Mouse (Mus musculus): ENCODE measurements around the gene Musk. TPM values are rescaled to one million over a fixed set of nuclear protein-coding genes. Genes with fewer than 3 reads are reported as not detected.

The Musk gene
- polyA plus RNA-seq, 1 experiment from 2014 or later: 0.20 TPM

DNA sequence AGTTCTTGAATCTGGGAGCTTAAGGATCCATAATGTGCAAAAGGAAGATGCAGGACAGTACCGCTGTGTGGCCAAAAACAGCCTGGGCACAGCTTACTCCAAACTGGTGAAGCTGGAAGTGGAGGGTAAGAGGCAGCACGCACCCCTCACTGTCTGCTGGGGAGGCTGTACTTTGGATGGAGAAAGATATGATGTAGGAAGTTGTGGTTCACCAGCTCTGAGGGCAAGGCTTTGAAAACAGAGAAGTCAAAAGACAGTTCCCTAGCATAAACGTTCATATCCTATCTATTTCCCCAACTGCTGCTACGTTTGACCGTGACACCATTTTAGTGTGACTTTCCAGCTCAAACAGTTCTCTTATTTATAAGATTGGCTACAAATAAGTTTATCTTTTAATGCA is 18.1 kb downstream of the Musk start:
- Histone ChIP-seq H3K4me1 (ENCODE audit: control insufficient read depth, insufficient read depth, low read length) (no peaks in the 10 kb centered on the region), H3K4me2 (ENCODE audit: low read length) (no peak overlapping the region), H3K27me3 (ENCODE audit: control insufficient read depth, insufficient read depth, low read depth, low read length) (no peaks in the 10 kb centered on the region), H3K36me3 (ENCODE audit: control insufficient read depth, insufficient read depth, low read length) (no peaks in the 10 kb centered on the region), H3K9me3 (replicated peaks; ENCODE audit: control insufficient read depth, low read length, poor library complexity, severe bottlenecking) (no peaks in the 10 kb centered on the region), H3K27ac (ENCODE audit: low read length) (no peak overlapping the region), H3K9ac (ENCODE audit: low read depth, low read length) (no peak overlapping the region), H3K4me3 (ENCODE audit: low read depth, low read length) (no peak overlapping the region)
- no peak for ATAC-seq
- 87% methylated on average over 5 of the region's 5 CpGs for WGBS

GRCm38 (mm10) chr4:58304564-58304963 is 18.8 kb downstream of the Musk start:
- Histone ChIP-seq H3K4me1 (ENCODE audit: control insufficient read depth, insufficient read depth, low read length) (no peaks in the 10 kb centered on the region), H3K4me3 (ENCODE audit: low read depth, low read length) (no peak overlapping the region), H3K4me2 (ENCODE audit: low read length) (no peak overlapping the region), H3K9ac (ENCODE audit: low read depth, low read length) (no peak overlapping the region), H3K27ac (ENCODE audit: low read length) (no peak overlapping the region), H3K9me3 (replicated peaks; ENCODE audit: control insufficient read depth, low read length, poor library complexity, severe bottlenecking) (no peaks in the 10 kb centered on the region), H3K36me3 (ENCODE audit: control insufficient read depth, insufficient read depth, low read length) (no peaks in the 10 kb centered on the region), H3K27me3 (ENCODE audit: control insufficient read depth, insufficient read depth, low read depth, low read length) (no peaks in the 10 kb centered on the region)
- no peak for ATAC-seq
- 47% methylated on average over 7 of the region's 7 CpGs for WGBS

DNA sequence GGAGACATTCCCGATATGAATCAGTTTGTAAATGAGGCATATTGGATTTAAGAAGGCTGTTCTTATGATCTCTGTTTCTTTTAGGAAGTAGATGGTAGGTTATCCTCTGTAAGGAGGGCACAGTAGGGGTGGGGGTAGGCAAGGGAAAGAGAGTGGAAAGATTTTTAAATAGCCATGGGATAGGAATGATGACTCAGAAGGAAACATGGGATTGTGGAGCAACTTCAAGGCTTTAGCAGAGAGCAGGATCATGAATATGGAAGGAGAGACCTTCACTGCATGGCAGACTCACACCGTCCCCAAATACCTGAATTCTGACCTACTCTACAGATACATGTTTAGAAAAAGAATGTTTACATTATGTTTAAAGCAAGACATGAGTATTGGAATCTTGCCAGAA is 21.7 kb downstream of the Musk start:
- Histone ChIP-seq H3K9me3 (replicated peaks; ENCODE audit: control insufficient read depth, low read length, poor library complexity, severe bottlenecking) (no peaks in the 10 kb centered on the region), H3K36me3 (ENCODE audit: control insufficient read depth, insufficient read depth, low read length) (no peaks in the 10 kb centered on the region), H3K4me2 (ENCODE audit: low read length) (no peak overlapping the region), H3K27ac (ENCODE audit: low read length) (no peak overlapping the region), H3K4me3 (ENCODE audit: low read depth, low read length) (no peak overlapping the region), H3K27me3 (ENCODE audit: control insufficient read depth, insufficient read depth, low read depth, low read length) (no peaks in the 10 kb centered on the region), H3K4me1 (ENCODE audit: control insufficient read depth, insufficient read depth, low read length) (no peaks in the 10 kb centered on the region), H3K9ac (ENCODE audit: low read depth, low read length) (no peak overlapping the region)
- WGBS: 72% methylated on average over 2 of the region's 2 CpGs
- no peak for ATAC-seq

GRCm38 (mm10) chr4:58313344-58313743 is 27.6 kb downstream of the Musk start:
- H3K4me2 ChIP-seq (ENCODE audit: low read length): no peak overlapping the region
- ATAC-seq: no peak
- no peak overlapping the region for H3K9ac ChIP-seq (ENCODE audit: low read depth, low read length)
- no peaks in the 10 kb centered on the region for H3K27me3 ChIP-seq (ENCODE audit: control insufficient read depth, insufficient read depth, low read depth, low read length)
- H3K4me1 ChIP-seq (ENCODE audit: control insufficient read depth, insufficient read depth, low read length): no peaks in the 10 kb centered on the region
- no peak overlapping the region for H3K27ac ChIP-seq (ENCODE audit: low read length)
- H3K9me3 ChIP-seq (replicated peaks; ENCODE audit: control insufficient read depth, low read length, poor library complexity, severe bottlenecking): no peaks in the 10 kb centered on the region
- H3K36me3 ChIP-seq (ENCODE audit: control insufficient read depth, insufficient read depth, low read length): no peaks in the 10 kb centered on the region
- 75% methylated on average over 1 of the region's 1 CpGs for WGBS
- H3K4me3 ChIP-seq (ENCODE audit: low read depth, low read length): no peak overlapping the region

- Histone ChIP-seq H3K9me3 (replicated peaks; ENCODE audit: control insufficient read depth, low read length, poor library complexity, severe bottlenecking) (no peaks in the 10 kb centered on the region), H3K9ac (ENCODE audit: low read depth, low read length) (no peak overlapping the region), H3K4me2 (ENCODE audit: low read length) (no peak overlapping the region), H3K36me3 (ENCODE audit: control insufficient read depth, insufficient read depth, low read length) (no peaks in the 10 kb centered on the region), H3K4me3 (ENCODE audit: low read depth, low read length) (no peak overlapping the region), H3K27ac (ENCODE audit: low read length) (no peak overlapping the region), H3K4me1 (ENCODE audit: control insufficient read depth, insufficient read depth, low read length) (no peaks in the 10 kb centered on the region), H3K27me3 (ENCODE audit: control insufficient read depth, insufficient read depth, low read depth, low read length) (no peaks in the 10 kb centered on the region)
- ATAC-seq: no peak
- WGBS: 64% methylated on average over 4 of the region's 4 CpGs
These were observed 29.3 kb downstream of the Musk start for GRCm38 (mm10) chr4:58314942-58315508.

GRCm38 (mm10) chr4:58317536-58317935 is 31.8 kb downstream of the Musk start:
- H3K9me3 ChIP-seq (replicated peaks; ENCODE audit: control insufficient read depth, low read length, poor library complexity, severe bottlenecking): no peaks in the 10 kb centered on the region
- no peak overlapping the region for H3K9ac ChIP-seq (ENCODE audit: low read depth, low read length)
- H3K4me2 ChIP-seq (ENCODE audit: low read length): no peak overlapping the region
- no peak for ATAC-seq
- no peaks in the 10 kb centered on the region for H3K27me3 ChIP-seq (ENCODE audit: control insufficient read depth, insufficient read depth, low read depth, low read length)
- H3K4me3 ChIP-seq (ENCODE audit: low read depth, low read length): no peak overlapping the region
- no peaks in the 10 kb centered on the region for H3K36me3 ChIP-seq (ENCODE audit: control insufficient read depth, insufficient read depth, low read length)
- H3K27ac ChIP-seq (ENCODE audit: low read length): no peak overlapping the region
- 85% methylated on average over 3 of the region's 3 CpGs for WGBS
- no peaks in the 10 kb centered on the region for H3K4me1 ChIP-seq (ENCODE audit: control insufficient read depth, insufficient read depth, low read length)

GRCm38 (mm10) chr4:58320293-58320692 is 34.5 kb downstream of the Musk start:
- Histone ChIP-seq H3K4me3 (ENCODE audit: low read depth, low read length) (no peak overlapping the region), H3K27me3 (ENCODE audit: control insufficient read depth, insufficient read depth, low read depth, low read length) (no peaks in the 10 kb centered on the region), H3K36me3 (ENCODE audit: control insufficient read depth, insufficient read depth, low read length) (no peaks in the 10 kb centered on the region), H3K4me1 (ENCODE audit: control insufficient read depth, insufficient read depth, low read length) (no peaks in the 10 kb centered on the region), H3K9me3 (replicated peaks; ENCODE audit: control insufficient read depth, low read length, poor library complexity, severe bottlenecking) (0 out of 2 replicates have a peak, but pooled peaks cover 3% of the 10 kb centered on the region), H3K27ac (ENCODE audit: low read length) (no peak overlapping the region), H3K9ac (ENCODE audit: low read depth, low read length) (no peak overlapping the region), H3K4me2 (ENCODE audit: low read length) (no peak overlapping the region)
- 77% methylated on average over 4 of the region's 4 CpGs for WGBS
- ATAC-seq: no peak

DNA sequence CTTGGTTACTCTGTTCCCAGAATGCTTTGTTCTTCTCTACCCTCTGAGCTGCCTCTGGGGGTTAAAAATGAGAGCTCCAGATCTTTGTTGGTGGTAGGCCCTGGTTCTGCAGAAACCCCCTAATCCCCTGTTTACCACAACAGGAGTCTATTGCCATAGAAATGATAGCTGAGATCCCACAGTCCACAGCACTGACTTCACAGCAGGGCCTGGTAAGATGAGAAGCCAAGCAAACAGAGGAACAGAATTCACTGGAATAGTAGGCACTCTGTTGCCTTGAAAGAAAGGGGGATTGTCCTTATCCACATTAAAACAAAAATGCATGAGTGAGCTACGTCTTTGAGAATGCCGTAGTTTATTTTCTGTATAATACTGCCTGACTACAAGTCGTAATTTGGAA is 41.0 kb downstream of the Musk start:
- Histone ChIP-seq H3K9me3 (replicated peaks; ENCODE audit: control insufficient read depth, low read length, poor library complexity, severe bottlenecking) (0 out of 2 replicates have a peak, but pooled peaks cover 3% of the 10 kb centered on the region), H3K27ac (ENCODE audit: low read length) (no peak overlapping the region), H3K36me3 (ENCODE audit: control insufficient read depth, insufficient read depth, low read length) (no peaks in the 10 kb centered on the region), H3K9ac (ENCODE audit: low read depth, low read length) (no peak overlapping the region), H3K4me3 (ENCODE audit: low read depth, low read length) (no peak overlapping the region), H3K4me1 (ENCODE audit: control insufficient read depth, insufficient read depth, low read length) (no peaks in the 10 kb centered on the region), H3K4me2 (ENCODE audit: low read length) (no peak overlapping the region), H3K27me3 (ENCODE audit: control insufficient read depth, insufficient read depth, low read depth, low read length) (no peaks in the 10 kb centered on the region)
- no peak for ATAC-seq
- 21% methylated on average over 3 of the region's 3 CpGs for WGBS

- no peaks in the 10 kb centered on the region for H3K36me3 ChIP-seq (ENCODE audit: control insufficient read depth, insufficient read depth, low read length)
- no peak overlapping the region for H3K4me3 ChIP-seq (ENCODE audit: low read depth, low read length)
- H3K4me1 ChIP-seq (ENCODE audit: control insufficient read depth, insufficient read depth, low read length): no peaks in the 10 kb centered on the region; the same call in 1 of the 2 replicates
- H3K9me3 ChIP-seq (replicated peaks; ENCODE audit: control insufficient read depth, low read length, poor library complexity, severe bottlenecking): 0 out of 2 replicates have a peak, but pooled peaks cover 3% of the 10 kb centered on the region
- H3K4me2 ChIP-seq (ENCODE audit: low read length): no peak overlapping the region
- H3K27me3 ChIP-seq (ENCODE audit: control insufficient read depth, insufficient read depth, low read depth, low read length): no peaks in the 10 kb centered on the region
- H3K27ac ChIP-seq (ENCODE audit: low read length): no peak overlapping the region
- ATAC-seq: no peak
- WGBS: 89% methylated on average over 4 of the region's 4 CpGs
- no peak overlapping the region for H3K9ac ChIP-seq (ENCODE audit: low read depth, low read length)
These were observed 42.5 kb downstream of the Musk start for GRCm38 (mm10) chr4:58328231-58328630.
